Mouse (Mus musculus) ES-E14 (cell line): ENCODE measurements around the gene Dchs1.

Experiments
- CHD2 ChIP-seq: IDR thresholded peaks from 2 replicates; pipeline ENCODE4 v1.6.1; 2014; ENCODE audit warnings: mild to moderate bottlenecking, low read depth, low read length, inconsistent platforms
- MAFK ChIP-seq: IDR thresholded peaks from 2 replicates; pipeline ENCODE4 v1.6.1; 2014; ENCODE audit warnings: mild to moderate bottlenecking, low read depth, low read length, inconsistent platforms; ENCODE audit not compliant: insufficient read depth
- ZC3H11A ChIP-seq: IDR thresholded peaks from 2 replicates; pipeline ENCODE4 v1.6.1; 2012; ENCODE audit warnings: low read depth, mild to moderate bottlenecking, inconsistent platforms, low read length, borderline replicate concordance
- ZNF384 ChIP-seq: IDR thresholded peaks from 2 replicates; pipeline ENCODE4 v1.6.1; 2012; ENCODE audit warnings: low read depth, low read length, inconsistent platforms

GRCm38 (mm10) chr7:105733836-105734235, 53.6 kb downstream of the Dchs1 start:
- TF ChIP-seq ZC3H11A (no peak), MAFK (no peak), CHD2 (no peak), ZNF384 (no peak)
